Mouse (Mus musculus) limb, embryonic 14.5 days (tissue): ENCODE measurements at regions not wholly inside any gene's neighbourhood (a gene's known extent, or its start where the extent isn't known, plus 50 kb on each side); places are given as distances from the start of the nearest gene placed in this dataset.
A peak's percentile ranks its signal among the peaks of the same experiment; 100 is the strongest.
"Not testable (repeated sequence)": the region's sequence is repeated elsewhere in the genome, so short reads cannot be mapped to it uniquely, and the experiment has no call there.

Experiments used
- ATAC-seq: fragments of 200-750 bp; cut with Nextera tagmentation; 2 replicates; pipeline ENCODE4 v1.8.0; 2017; ENCODE audit warnings: low read depth, moderate number of reproducible peaks, moderate TSS enrichment; ENCODE audit not compliant: low FRiP score
- DNase-seq: peaks from one replicate; pipeline ENCODE4 v3.0.0-alpha.2; 2015; ENCODE audit warnings: low spot score
- H3K27ac ChIP-seq: fragments of 300-500 bp; sonication (generic); replicated peaks from 2 replicates; pipeline ENCODE4 v1.5.1; 2014; ENCODE audit warnings: low read depth, mild to moderate bottlenecking, low read length, moderate library complexity, mixed read lengths
- H3K27me3 ChIP-seq: fragments of 300-500 bp; sonication (generic); 2 replicates; pipeline ENCODE4 v1.6.1; 2014; ENCODE audit warnings: low read length, mixed read lengths; ENCODE audit not compliant: control insufficient read depth, insufficient read depth
- H3K36me3 ChIP-seq: fragments of 300-500 bp; sonication (generic); 2 replicates; pipeline ENCODE4 v1.6.1; 2014; ENCODE audit warnings: mild to moderate bottlenecking, low read length, moderate library complexity, mixed read lengths; ENCODE audit not compliant: control insufficient read depth, insufficient read depth
- H3K4me1 ChIP-seq: fragments of 300-500 bp; sonication (generic); 2 replicates; pipeline ENCODE4 v1.6.1; 2014; ENCODE audit warnings: antibody characterized with exemption, low read length, mixed read lengths; ENCODE audit not compliant: control insufficient read depth, insufficient read depth
- H3K4me2 ChIP-seq: fragments of 300-500 bp; sonication (generic); replicated peaks from 2 replicates; pipeline ENCODE4 v1.6.1; 2014; ENCODE audit warnings: low read depth, mild to moderate bottlenecking, low read length, moderate library complexity; ENCODE audit not compliant: severe bottlenecking
- H3K4me3 ChIP-seq: fragments of 300-500 bp; sonication (generic); replicated peaks from 2 replicates; pipeline ENCODE4 v1.5.1; 2014; ENCODE audit warnings: low read length
- H3K9ac ChIP-seq: fragments of 300-500 bp; sonication (generic); 2 replicates; pipeline ENCODE4 v1.6.1; 2014; ENCODE audit warnings: mild to moderate bottlenecking, low read depth, low read length, moderate library complexity; ENCODE audit not compliant: severe bottlenecking
- H3K9me3 ChIP-seq: fragments of 300-500 bp; sonication (generic); 2 replicates; pipeline ENCODE4 v1.6.1; 2016; ENCODE audit warnings: low read length; ENCODE audit not compliant: control insufficient read depth
- POLR2A ChIP-seq: fragments of 200-500 bp; IDR thresholded peaks from 2 replicates; pipeline ENCODE4 v1.8.0; 2012; ENCODE audit warnings: inconsistent platforms, mild to moderate bottlenecking, moderate library complexity, borderline replicate concordance; ENCODE audit not compliant: insufficient read depth, insufficient read length; ENCODE audit errors: extremely low read depth
- WGBS: fragments of 180-500 bp; shearing (Covaris S2); extraction: QIAGEN DNeasy Blood & Tissue Kit; methylation state at CpG from one replicate; pipeline ENCODE4 v1.1.7; 2014; 5-methylcytosine and 5-hydroxymethylcytosine counted together

- H3K4me1 ChIP-seq, H3K36me3 ChIP-seq, H3K27ac ChIP-seq, H3K4me2 ChIP-seq, DNase-seq, ATAC-seq, H3K4me3 ChIP-seq, H3K9me3 ChIP-seq, H3K27me3 ChIP-seq, H3K9ac ChIP-seq: not testable (repeated sequence)
- WGBS: 82% methylated on average over 3 of the region's 3 CpGs
Measured at GRCm38 (mm10) chr19:8496561-8496960, 91.7 kb upstream of the Slc22a30 start.

- not testable (repeated sequence) for ATAC-seq, H3K36me3 ChIP-seq, H3K4me2 ChIP-seq, DNase-seq, H3K9ac ChIP-seq, H3K9me3 ChIP-seq, H3K4me1 ChIP-seq, H3K4me3 ChIP-seq, H3K27ac ChIP-seq, H3K27me3 ChIP-seq
- WGBS: 88% methylated on average over 2 of the region's 2 CpGs
Measured at GRCm38 (mm10) chr19:8497526-8497925, 92.6 kb upstream of the Slc22a30 start.

GRCm38 (mm10) chr19:8517721-8518120 is 73.3 kb upstream of the Slc22a8 start:
- not testable (repeated sequence) for H3K4me2 ChIP-seq, ATAC-seq
- WGBS: 79% methylated on average over 6 of the region's 6 CpGs

GRCm38 (mm10) chr19:8518273-8518672 is 72.8 kb upstream of the Slc22a8 start:
- no peak overlapping the region for H3K27ac ChIP-seq
- WGBS: 84% methylated on average over 11 of the region's 11 CpGs
- H3K9ac ChIP-seq: no peak overlapping the region
- no peaks in the 10 kb centered on the region for H3K9me3 ChIP-seq
- DNase-seq (peak; percentile 3), ATAC-seq (no peak)
- TF ChIP-seq POLR2A: no peak
- no peaks in the 10 kb centered on the region for H3K4me1 ChIP-seq
- no peaks in the 10 kb centered on the region for H3K36me3 ChIP-seq
- no peaks in the 10 kb centered on the region for H3K27me3 ChIP-seq
- H3K4me3 ChIP-seq: no peak overlapping the region
- H3K4me2 ChIP-seq: no peak overlapping the region

More at GRCm38 (mm10) chr19:8517721-8518120, 73.3 kb upstream of the Slc22a8 start:
- H3K27ac ChIP-seq, DNase-seq, H3K4me1 ChIP-seq, H3K36me3 ChIP-seq, H3K9me3 ChIP-seq, H3K9ac ChIP-seq, H3K4me3 ChIP-seq, H3K27me3 ChIP-seq: not testable (repeated sequence)

DNA sequence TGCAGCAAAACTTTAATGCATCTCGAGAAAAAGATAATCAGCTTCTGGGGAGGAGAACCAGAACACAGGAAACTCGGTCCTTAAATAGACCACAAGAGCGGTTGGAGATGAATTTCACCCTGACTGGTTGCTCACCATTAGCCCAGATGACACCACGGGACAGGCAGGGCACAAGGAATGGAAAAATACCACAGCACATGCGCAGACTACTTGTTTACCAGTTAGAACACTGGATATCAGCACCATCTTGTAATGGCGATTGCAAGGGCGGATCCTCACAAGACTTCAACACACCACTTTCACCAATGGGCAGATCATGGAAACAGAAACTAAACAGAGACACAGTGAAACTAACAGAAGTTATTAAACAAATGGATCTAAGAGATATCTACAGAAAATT is 72.1 kb upstream of the Slc22a8 start:
- not testable (repeated sequence) for H3K4me1 ChIP-seq, H3K9me3 ChIP-seq, DNase-seq, ATAC-seq, H3K27ac ChIP-seq, H3K27me3 ChIP-seq, H3K36me3 ChIP-seq, H3K9ac ChIP-seq, H3K4me2 ChIP-seq, H3K4me3 ChIP-seq
- 93% methylated on average over 7 of the region's 7 CpGs for WGBS

- TF ChIP-seq POLR2A: no peak
- no peak overlapping the region for H3K4me2 ChIP-seq
- no peak for ATAC-seq
- WGBS: 80% methylated on average over 3 of the region's 3 CpGs
- no peak overlapping the region for H3K27ac ChIP-seq
- no peaks in the 10 kb centered on the region for H3K9me3 ChIP-seq
- no peaks in the 10 kb centered on the region for H3K4me1 ChIP-seq
- no peaks in the 10 kb centered on the region for H3K27me3 ChIP-seq
- no peaks in the 10 kb centered on the region for H3K36me3 ChIP-seq
- no peak overlapping the region for H3K9ac ChIP-seq
- DNase-seq: no peak
- no peak overlapping the region for H3K4me3 ChIP-seq
Measured at GRCm38 (mm10) chr19:8534597-8534996, 56.5 kb upstream of the Slc22a8 start.
